Mouse (Mus musculus) midbrain, embryonic 14.5 days (tissue): Measurements from ENCODE around the gene Aff3. TPM values are rescaled to one million over a fixed set of nuclear protein-coding genes. Genes with fewer than 3 reads are reported as not detected.
A peak's percentile ranks its signal among the peaks of the same experiment; 100 is the strongest.

Experiments used
- ATAC-seq: fragments of 200-750 bp; cut with Nextera tagmentation; 2 replicates; pipeline ENCODE4 v1.8.0; 2017; ENCODE audit warnings: moderate number of reproducible peaks, moderate library complexity; ENCODE audit not compliant: low FRiP score, low TSS enrichment
- DNase-seq: peaks from one replicate; pipeline ENCODE4 v3.0.0-alpha.2; 2015
- H3K27ac ChIP-seq: fragments of 300-500 bp; sonication (generic); replicated peaks from 2 replicates; pipeline ENCODE4 v1.5.1; 2014; ENCODE audit warnings: mild to moderate bottlenecking, low read depth, low read length, moderate library complexity
- H3K27me3 ChIP-seq: fragments of 300-500 bp; sonication (generic); 2 replicates; pipeline ENCODE4 v1.6.1; 2014; ENCODE audit warnings: low read length, control low read depth, mixed read lengths; ENCODE audit not compliant: control insufficient read depth, insufficient read depth
- H3K36me3 ChIP-seq: fragments of 300-500 bp; sonication (generic); 2 replicates; pipeline ENCODE4 v1.6.1; 2014; ENCODE audit warnings: low read length, control low read depth; ENCODE audit not compliant: control insufficient read depth, insufficient read depth
- H3K4me1 ChIP-seq: fragments of 300-500 bp; sonication (generic); 2 replicates; pipeline ENCODE4 v1.6.1; 2014; ENCODE audit warnings: mild to moderate bottlenecking, antibody characterized with exemption, low read length, control low read depth; ENCODE audit not compliant: control insufficient read depth, insufficient read depth
- H3K4me2 ChIP-seq: fragments of 300-500 bp; sonication (generic); 2 replicates; pipeline ENCODE4 v1.6.1; 2014; ENCODE audit warnings: mild to moderate bottlenecking, low read length, moderate library complexity
- H3K4me3 ChIP-seq: fragments of 300-500 bp; sonication (generic); replicated peaks from 2 replicates; pipeline ENCODE4 v1.5.1; 2014; ENCODE audit warnings: low read depth, low read length
- H3K9ac ChIP-seq: fragments of 300-500 bp; sonication (generic); replicated peaks from 2 replicates; pipeline ENCODE4 v1.6.1; 2014; ENCODE audit warnings: mild to moderate bottlenecking, low read length, moderate library complexity
- H3K9me3 ChIP-seq: fragments of 300-500 bp; sonication (generic); 2 replicates; pipeline ENCODE4 v1.6.1; 2016; ENCODE audit warnings: low read length, control low read depth, mixed read lengths; ENCODE audit not compliant: control insufficient read depth
- WGBS: fragments of 180-500 bp; shearing (Covaris S2); extraction: QIAGEN DNeasy Blood & Tissue Kit; methylation state at CpG from one replicate; pipeline ENCODE4 v1.1.7; 2014; 5-methylcytosine and 5-hydroxymethylcytosine counted together
- polyA plus RNA-seq: library from polyadenylated mRNA; unstranded; fragments of >200 nt; fragmentation: Nextera tagmentation; extraction: Ambion mirVana; gene quantifications from 2 replicates; pipeline ENCODE4 v1.2.1, GENCODE M21; 2014

Gene Aff3
- polyA plus RNA-seq, 1 experiment from 2014 or later = 20.3 TPM

GRCm38 (mm10) chr1:38393516-38393915 is 271.2 kb downstream of the Aff3 start:
- Histone ChIP-seq H3K27me3 (no peaks in the 10 kb centered on the region), H3K9me3 (no peaks in the 10 kb centered on the region), H3K4me1 (peaks cover 27% of the 10 kb centered on the region), H3K36me3 (no peaks in the 10 kb centered on the region), H3K27ac (no peak overlapping the region), H3K9ac (no peak overlapping the region), H3K4me2 (no peak overlapping the region), H3K4me3 (no peak overlapping the region)
- WGBS = 17% methylated on average over 6 of the region's 6 CpGs
- peak; percentile 53 for DNase-seq
- ATAC-seq = peak; percentile 41; the same call in 1 of the 2 replicates

- H3K9me3 ChIP-seq = no peaks in the 10 kb centered on the region
- H3K36me3 ChIP-seq = no peaks in the 10 kb centered on the region
- 56% methylated on average over 2 of the region's 2 CpGs for WGBS
- no peak for ATAC-seq
- H3K27ac ChIP-seq = no peak overlapping the region
- peak; percentile 90 for DNase-seq
- H3K4me3 ChIP-seq = no peak overlapping the region
- no peak overlapping the region for H3K9ac ChIP-seq
- H3K4me1 ChIP-seq = peaks cover 27% of the 10 kb centered on the region
- no peak overlapping the region for H3K4me2 ChIP-seq
- H3K27me3 ChIP-seq = no peaks in the 10 kb centered on the region
Observed at GRCm38 (mm10) chr1:38392928-38393327, 271.8 kb downstream of the Aff3 start.

- H3K4me2 ChIP-seq = no peak overlapping the region
- H3K27ac ChIP-seq = peak overlapping the region; percentile 10; the same call in 1 of the 2 replicates
- H3K27me3 ChIP-seq = no peaks in the 10 kb centered on the region
- 71% methylated on average over 7 of the region's 7 CpGs for WGBS
- H3K4me3 ChIP-seq = no peak overlapping the region
- no peaks in the 10 kb centered on the region for H3K36me3 ChIP-seq
- DNase-seq = peak; percentile 71
- ATAC-seq = no peak
- H3K4me1 ChIP-seq = peaks cover 23% of the 10 kb centered on the region
- no peaks in the 10 kb centered on the region for H3K9me3 ChIP-seq
- no peak overlapping the region for H3K9ac ChIP-seq
Observed at GRCm38 (mm10) chr1:38390886-38391249, 273.9 kb downstream of the Aff3 start.

DNA sequence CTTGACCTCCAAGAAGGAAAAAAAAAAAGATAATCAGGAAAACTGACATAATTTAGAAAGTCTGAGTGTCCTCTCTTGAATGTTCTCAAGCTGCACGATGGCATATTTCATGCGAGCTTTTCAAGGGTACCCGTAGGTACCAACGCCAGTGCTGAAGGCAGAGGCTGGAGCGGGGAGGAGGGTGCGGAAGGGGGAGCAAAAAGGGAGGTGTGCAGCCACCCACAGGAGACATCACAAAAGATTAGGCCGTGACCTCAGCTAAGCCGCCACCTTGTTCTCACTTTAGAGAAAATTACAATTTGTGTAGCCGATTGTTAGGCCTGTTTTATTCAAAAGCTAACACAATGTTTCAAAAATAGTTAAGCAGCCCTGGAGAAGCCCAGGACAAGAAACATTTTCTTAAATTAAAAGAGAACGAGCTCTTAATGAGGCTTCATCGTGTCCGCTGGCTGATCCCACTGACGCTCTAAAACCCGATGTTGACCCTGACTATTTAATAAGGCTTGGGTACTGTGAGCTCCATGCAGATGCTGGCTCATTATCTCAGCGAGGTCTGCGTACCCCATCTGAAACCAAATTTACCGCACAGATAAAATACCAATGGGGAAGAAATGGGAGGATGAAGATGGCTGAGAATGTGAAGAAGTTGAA is 274.4 kb downstream of the Aff3 start:
- WGBS = 36% methylated on average over 17 of the region's 17 CpGs
- DNase-seq (peak; percentile 44), ATAC-seq (no peak)
- H3K9me3 ChIP-seq = no peaks in the 10 kb centered on the region
- H3K9ac ChIP-seq = 0 out of 2 replicates have a peak overlapping the region, but pooled peaks have one; percentile 26
- no peaks in the 10 kb centered on the region for H3K27me3 ChIP-seq
- H3K4me1 ChIP-seq = peaks cover 26% of the 10 kb centered on the region
- H3K4me2 ChIP-seq = no peak overlapping the region
- peak overlapping the region; percentile 10; the same call in 1 of the 2 replicates for H3K27ac ChIP-seq
- no peaks in the 10 kb centered on the region for H3K36me3 ChIP-seq
- H3K4me3 ChIP-seq = no peak overlapping the region

DNA sequence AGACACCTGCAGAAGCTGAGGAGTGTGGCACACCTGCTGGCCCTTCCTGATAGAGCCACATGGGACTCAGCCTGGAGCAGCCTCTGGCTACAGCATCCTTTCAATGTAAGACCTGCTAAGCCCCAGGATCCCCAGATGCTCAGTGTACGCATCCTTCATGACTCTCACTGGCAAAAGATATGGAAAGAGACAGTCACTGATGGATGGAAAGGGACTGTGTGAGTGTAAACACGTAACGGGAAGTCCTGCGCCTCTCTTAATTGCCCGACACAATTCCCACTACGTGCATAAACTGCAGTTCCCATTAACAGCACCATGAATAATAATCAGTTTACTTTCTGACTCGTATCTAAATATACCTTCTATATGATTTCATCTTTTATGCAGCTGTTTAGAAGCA is 275.2 kb downstream of the Aff3 start:
- Histone ChIP-seq H3K4me2 (no peak overlapping the region), H3K36me3 (no peaks in the 10 kb centered on the region), H3K4me1 (peaks cover 23% of the 10 kb centered on the region), H3K9me3 (no peaks in the 10 kb centered on the region), H3K27me3 (no peaks in the 10 kb centered on the region), H3K4me3 (no peak overlapping the region), H3K9ac (no peak overlapping the region), H3K27ac (peak overlapping the region; percentile 1; the same call in 1 of the 2 replicates)
- DNase-seq (peak; percentile 55), ATAC-seq (no peak)
- 48% methylated on average over 7 of the region's 7 CpGs for WGBS

DNA sequence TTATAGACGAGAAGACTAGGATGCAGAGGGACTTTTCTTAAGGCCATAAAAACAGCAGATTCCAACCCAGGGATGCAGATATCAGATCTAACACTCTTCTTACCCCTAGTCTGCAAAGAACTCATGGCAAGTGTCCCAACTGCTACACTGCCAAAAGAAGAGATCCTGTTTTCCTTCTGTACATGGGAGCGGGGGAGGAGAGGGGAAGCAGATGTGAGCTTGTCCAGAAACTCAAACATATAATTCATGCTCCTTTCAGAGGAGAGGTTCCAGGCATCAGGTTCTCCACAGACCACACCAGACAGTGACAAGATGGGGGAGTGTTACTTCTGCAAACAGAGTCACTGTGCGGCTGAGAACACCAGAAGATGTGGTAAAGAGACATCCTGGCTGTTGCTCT is 276.3 kb downstream of the Aff3 start:
- no peak for ATAC-seq
- Histone ChIP-seq H3K27ac (no peak overlapping the region), H3K4me1 (peaks cover 14% of the 10 kb centered on the region), H3K9ac (no peak overlapping the region), H3K27me3 (no peaks in the 10 kb centered on the region), H3K9me3 (no peaks in the 10 kb centered on the region), H3K4me2 (no peak overlapping the region), H3K36me3 (no peaks in the 10 kb centered on the region), H3K4me3 (no peak overlapping the region)
- WGBS = 89% methylated on average over 3 of the region's 3 CpGs
- no peak for DNase-seq

GRCm38 (mm10) chr1:38387438-38387837 is 277.3 kb downstream of the Aff3 start:
- H3K36me3 ChIP-seq = no peaks in the 10 kb centered on the region
- ATAC-seq = no peak
- WGBS = 57% methylated on average over 9 of the region's 9 CpGs

DNA sequence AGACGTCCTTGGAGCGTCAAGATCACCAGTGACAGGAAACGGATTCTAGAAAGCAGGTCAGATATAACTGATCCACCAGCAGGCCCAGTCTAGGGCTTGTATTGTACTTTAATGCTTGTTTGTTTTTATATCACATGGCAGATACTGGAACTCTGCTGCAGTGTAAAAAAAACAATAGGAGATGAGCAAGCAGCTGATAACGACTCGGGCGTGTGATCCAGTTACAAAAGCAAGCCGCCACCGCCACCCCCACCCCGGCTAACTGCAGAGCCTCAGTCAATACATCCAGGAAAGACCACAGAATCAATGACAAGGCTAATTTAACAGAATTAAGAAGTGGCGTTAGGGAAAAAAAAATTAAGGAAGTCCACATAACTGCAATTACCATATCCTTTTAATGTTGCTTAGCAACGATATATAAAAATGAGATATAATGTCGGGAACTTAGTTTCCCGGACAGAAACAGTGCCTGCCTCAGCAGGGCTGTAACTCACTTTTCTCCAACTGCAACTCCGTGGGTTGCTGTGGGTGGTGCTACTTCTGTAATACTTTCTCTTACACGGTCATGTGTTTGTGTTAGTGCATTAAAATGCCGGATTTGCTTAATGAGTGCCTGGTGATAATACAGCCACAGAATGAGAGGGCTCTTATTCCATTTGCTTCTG is 280.2 kb downstream of the Aff3 start:
- no peaks in the 10 kb centered on the region for H3K9me3 ChIP-seq
- no peak overlapping the region for H3K4me2 ChIP-seq
- peaks cover 7% of the 10 kb centered on the region for H3K4me1 ChIP-seq
- H3K27me3 ChIP-seq = no peaks in the 10 kb centered on the region
- H3K27ac ChIP-seq = peak overlapping the region; percentile 14; the same call in 1 of the 2 replicates
- no peak overlapping the region for H3K9ac ChIP-seq
- WGBS = 37% methylated on average over 16 of the region's 16 CpGs
- ATAC-seq (no peak), DNase-seq (no peak)
- no peak overlapping the region for H3K4me3 ChIP-seq
- H3K36me3 ChIP-seq = no peaks in the 10 kb centered on the region

More at GRCm38 (mm10) chr1:38387438-38387837, 277.3 kb downstream of the Aff3 start:
- Histone ChIP-seq H3K4me2 (no peak overlapping the region), H3K4me1 (peaks cover 12% of the 10 kb centered on the region), H3K4me3 (no peak overlapping the region), H3K9ac (no peak overlapping the region), H3K27me3 (no peaks in the 10 kb centered on the region), H3K9me3 (no peaks in the 10 kb centered on the region), H3K27ac (no peak overlapping the region)
- no peak for DNase-seq

DNA sequence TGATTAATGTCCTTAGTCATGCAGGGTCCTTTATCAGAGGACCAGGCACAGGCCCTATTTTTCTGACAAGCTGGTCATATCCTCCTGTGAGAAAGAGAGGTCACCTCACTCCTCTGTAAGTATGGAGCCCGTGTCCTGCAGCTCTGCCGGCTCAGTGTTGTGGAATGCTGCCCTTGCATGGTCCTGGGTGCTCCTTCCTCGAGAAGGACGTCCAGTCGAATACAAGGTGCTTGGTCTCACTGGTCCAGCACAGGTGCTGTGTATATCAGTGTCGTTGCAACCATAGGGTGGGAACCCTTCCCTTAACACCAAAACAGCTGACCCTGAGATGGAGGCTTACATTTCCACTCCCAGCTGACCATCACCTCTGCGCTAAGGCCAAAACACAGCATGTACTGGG is 280.7 kb downstream of the Aff3 start:
- DNase-seq = no peak
- Histone ChIP-seq H3K4me2 (no peak overlapping the region), H3K36me3 (no peaks in the 10 kb centered on the region), H3K4me3 (no peak overlapping the region), H3K9me3 (no peaks in the 10 kb centered on the region), H3K4me1 (0 out of 2 replicates have a peak, but pooled peaks cover 3% of the 10 kb centered on the region), H3K27ac (peak overlapping the region; percentile 14; the same call in 1 of the 2 replicates), H3K27me3 (no peaks in the 10 kb centered on the region), H3K9ac (no peak overlapping the region)
- WGBS = 87% methylated on average over 7 of the region's 7 CpGs
- no peak for ATAC-seq
